Mouse (Mus musculus): ENCODE measurements at regions not wholly inside any gene's neighbourhood (a gene's known extent, or its start where the extent isn't known, plus 50 kb on each side); places are given as distances from the start of the nearest gene placed in this dataset.

DNA sequence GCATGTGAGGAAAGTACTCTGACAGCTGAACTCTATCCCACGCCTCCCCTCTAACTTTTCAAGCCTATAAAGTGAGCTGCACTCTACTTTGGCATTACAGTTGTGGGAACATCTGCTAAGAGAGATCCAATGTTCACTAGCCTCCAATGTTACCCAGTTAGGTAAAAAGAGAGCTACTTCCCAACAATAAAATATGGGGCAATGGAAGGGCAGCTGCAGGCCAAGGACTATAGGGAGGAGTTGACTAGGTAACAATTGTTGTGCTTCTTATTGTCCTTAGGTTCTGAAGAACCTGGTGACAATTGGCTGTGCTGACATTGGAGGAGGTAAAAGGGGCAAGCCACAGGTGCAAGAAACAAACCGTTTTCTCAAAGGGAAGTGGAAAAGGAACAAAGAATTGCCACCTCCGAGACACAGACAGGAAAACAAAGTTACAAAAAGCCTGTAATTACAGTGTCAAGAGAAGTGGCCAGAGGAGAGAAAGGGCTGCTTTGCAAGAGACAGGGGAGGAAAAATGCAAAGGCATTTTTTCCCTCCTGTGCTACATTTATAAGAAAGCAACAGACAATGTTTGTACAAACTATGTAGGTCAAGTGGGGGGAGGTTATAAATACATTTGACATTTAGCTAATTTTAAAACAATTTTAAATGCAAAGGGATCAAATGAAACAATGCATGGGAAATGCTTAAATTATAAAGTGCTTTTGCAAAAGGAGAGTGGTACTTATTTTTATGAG, 54.1 kb upstream of the Lclat1 start:
- no peaks in the 10 kb centered on the region for H3K27me3 ChIP-seq (ENCODE audit: insufficient read depth, low read length)
- 65% methylated on average over 3 of the region's 3 CpGs for WGBS
- DNase-seq (ENCODE audit: low spot score), result no peak
- H3K4me2 ChIP-seq (ENCODE audit: low read depth, low read length, poor library complexity, severe bottlenecking), result no peak overlapping the region
- H3K9ac ChIP-seq (replicated peaks; ENCODE audit: low read length, poor library complexity, severe bottlenecking), result no peak overlapping the region
- no peak for TF ChIP-seq CTCF (IDR thresholded peaks at IDR 0.05)
- ATAC-seq (ENCODE audit: low FRiP score), result no peak
- H3K4me1 ChIP-seq (ENCODE audit: insufficient read depth, low read length), result no peaks in the 10 kb centered on the region
- no peaks in the 10 kb centered on the region for H3K9me3 ChIP-seq (ENCODE audit: low read length)
- no peak overlapping the region for H3K4me3 ChIP-seq (ENCODE audit: low read depth, low read length)
- no peaks in the 10 kb centered on the region for H3K36me3 ChIP-seq (ENCODE audit: insufficient read depth, low read length)
- H3K27ac ChIP-seq (ENCODE audit: low read depth, low read length), result no peak overlapping the region

DNA sequence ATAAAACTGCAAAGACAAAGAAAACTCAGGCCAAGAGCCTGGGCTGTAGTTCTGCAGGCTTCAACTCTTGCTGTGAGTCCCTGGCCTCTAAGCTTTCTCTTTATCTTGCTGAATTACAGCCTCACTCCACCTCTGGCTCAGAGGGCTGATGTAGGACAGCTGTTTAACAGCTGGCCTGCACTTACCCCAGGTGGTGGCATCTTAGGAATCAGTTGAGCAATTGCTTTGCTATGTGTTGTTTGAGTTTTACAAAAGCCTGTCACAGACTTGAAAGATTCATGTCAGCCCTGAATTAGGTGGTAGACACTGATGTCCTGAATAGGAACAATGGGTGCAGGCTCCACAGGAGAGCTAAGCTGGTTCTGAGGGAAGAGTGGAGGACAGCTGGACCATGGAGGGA, 53.6 kb upstream of the Lclat1 start:
- Histone ChIP-seq H3K4me3 (ENCODE audit: low read depth, low read length) (no peak overlapping the region), H3K27me3 (ENCODE audit: insufficient read depth, low read length) (no peaks in the 10 kb centered on the region), H3K27ac (ENCODE audit: low read depth, low read length) (no peak overlapping the region), H3K36me3 (ENCODE audit: insufficient read depth, low read length) (no peaks in the 10 kb centered on the region), H3K9ac (replicated peaks; ENCODE audit: low read length, poor library complexity, severe bottlenecking) (no peak overlapping the region), H3K9me3 (ENCODE audit: low read length) (no peaks in the 10 kb centered on the region), H3K4me1 (ENCODE audit: insufficient read depth, low read length) (no peaks in the 10 kb centered on the region), H3K4me2 (ENCODE audit: low read depth, low read length, poor library complexity, severe bottlenecking) (no peak overlapping the region)
- no peak for TF ChIP-seq CTCF (IDR thresholded peaks at IDR 0.05)
- ATAC-seq (ENCODE audit: low FRiP score) (no peak), DNase-seq (ENCODE audit: low spot score) (no peak)

DNA sequence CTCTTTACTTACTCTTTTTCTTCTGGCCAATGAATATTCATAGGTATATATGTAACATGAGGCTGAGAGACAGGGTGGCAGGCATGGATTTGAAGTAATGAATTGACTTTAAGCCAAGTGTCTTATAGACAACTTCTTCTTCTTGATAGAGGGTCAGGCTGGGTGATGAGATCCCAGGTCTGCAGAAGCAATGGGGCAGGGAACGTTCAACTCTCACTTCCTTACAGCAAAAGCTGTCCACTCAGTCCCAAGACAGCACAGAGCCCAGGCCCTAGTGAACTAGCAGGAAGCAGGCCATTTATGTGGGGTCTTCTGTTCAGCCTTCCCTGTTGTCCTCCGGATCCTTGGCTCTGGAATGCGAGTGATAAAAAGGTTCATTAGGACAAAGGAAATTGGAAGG, 52.6 kb upstream of the Lclat1 start:
- H3K27me3 ChIP-seq (ENCODE audit: insufficient read depth, low read length), result no peaks in the 10 kb centered on the region
- H3K9me3 ChIP-seq (ENCODE audit: low read length), result no peaks in the 10 kb centered on the region
- no peak overlapping the region for H3K27ac ChIP-seq (ENCODE audit: low read depth, low read length)
- no peaks in the 10 kb centered on the region for H3K36me3 ChIP-seq (ENCODE audit: insufficient read depth, low read length)
- H3K9ac ChIP-seq (replicated peaks; ENCODE audit: low read length, poor library complexity, severe bottlenecking), result no peak overlapping the region
- no peaks in the 10 kb centered on the region for H3K4me1 ChIP-seq (ENCODE audit: insufficient read depth, low read length)
- ATAC-seq (ENCODE audit: low FRiP score) (no peak), DNase-seq (ENCODE audit: low spot score) (no peak)
- 76% methylated on average over 3 of the region's 3 CpGs for WGBS
- no peak overlapping the region for H3K4me2 ChIP-seq (ENCODE audit: low read depth, low read length, poor library complexity, severe bottlenecking)
- no peak overlapping the region for H3K4me3 ChIP-seq (ENCODE audit: low read depth, low read length)
- TF ChIP-seq CTCF (IDR thresholded peaks at IDR 0.05), result no peak

DNA sequence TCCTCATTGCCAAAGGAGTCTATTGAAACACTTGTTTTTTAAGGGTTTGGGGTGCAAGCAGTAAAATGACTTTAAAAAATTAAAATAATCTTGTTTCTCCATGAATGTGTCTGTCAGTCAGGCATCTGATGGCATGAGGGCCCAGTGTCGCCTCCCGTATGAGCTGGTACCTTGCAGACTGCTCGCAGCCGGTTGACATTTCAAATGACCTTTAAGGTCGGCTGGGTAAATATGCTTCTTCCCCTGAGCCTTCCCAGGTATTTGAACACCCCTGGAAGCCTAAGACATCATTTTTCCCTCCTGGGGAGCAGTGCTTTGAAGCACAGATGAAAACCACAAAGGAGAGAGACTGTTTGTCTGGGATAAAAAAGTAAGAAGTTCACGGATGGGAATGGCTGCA, 52.2 kb upstream of the Lclat1 start:
- Histone ChIP-seq H3K27ac (ENCODE audit: low read depth, low read length) (no peak overlapping the region), H3K27me3 (ENCODE audit: insufficient read depth, low read length) (no peaks in the 10 kb centered on the region), H3K4me1 (ENCODE audit: insufficient read depth, low read length) (no peaks in the 10 kb centered on the region), H3K36me3 (ENCODE audit: insufficient read depth, low read length) (no peaks in the 10 kb centered on the region), H3K9ac (replicated peaks; ENCODE audit: low read length, poor library complexity, severe bottlenecking) (no peak overlapping the region), H3K4me2 (ENCODE audit: low read depth, low read length, poor library complexity, severe bottlenecking) (no peak overlapping the region), H3K9me3 (ENCODE audit: low read length) (no peaks in the 10 kb centered on the region), H3K4me3 (ENCODE audit: low read depth, low read length) (no peak overlapping the region)
- DNase-seq (ENCODE audit: low spot score) (no peak), ATAC-seq (ENCODE audit: low FRiP score) (no peak)
- no peak for TF ChIP-seq CTCF (IDR thresholded peaks at IDR 0.05)
- WGBS, result 68% methylated on average over 6 of the region's 6 CpGs

- Histone ChIP-seq H3K4me2 (ENCODE audit: low read depth, low read length, poor library complexity, severe bottlenecking) (no peak overlapping the region), H3K4me3 (ENCODE audit: low read depth, low read length) (no peak overlapping the region), H3K9ac (replicated peaks; ENCODE audit: low read length, poor library complexity, severe bottlenecking) (no peak overlapping the region), H3K4me1 (ENCODE audit: insufficient read depth, low read length) (no peaks in the 10 kb centered on the region), H3K27me3 (ENCODE audit: insufficient read depth, low read length) (no peaks in the 10 kb centered on the region), H3K36me3 (ENCODE audit: insufficient read depth, low read length) (no peaks in the 10 kb centered on the region), H3K27ac (ENCODE audit: low read depth, low read length) (no peak overlapping the region), H3K9me3 (ENCODE audit: low read length) (no peaks in the 10 kb centered on the region)
- DNase-seq (ENCODE audit: low spot score) (no peak), ATAC-seq (ENCODE audit: low FRiP score) (no peak)
- TF ChIP-seq CTCF (IDR thresholded peaks at IDR 0.05), result no peak
- 90% methylated on average over 2 of the region's 2 CpGs for WGBS
Observed at GRCm38 (mm10) chr17:73056616-73057015, 51.2 kb upstream of the Lclat1 start.

All from midbrain, postnatal 0 days (tissue).